Mouse (Mus musculus): ENCODE data around the gene Gm3238. TPM values are rescaled to one million over a fixed set of nuclear protein-coding genes. Genes with fewer than 3 reads are reported as not detected.
"Not testable (repeated sequence)": the region's sequence is repeated elsewhere in the genome, so short reads cannot be mapped to it uniquely, and the experiment has no call there.

Gene Gm3238
- total and polyA plus RNA-seq, 2 experiments from 2014 or later, result not detected

DNA sequence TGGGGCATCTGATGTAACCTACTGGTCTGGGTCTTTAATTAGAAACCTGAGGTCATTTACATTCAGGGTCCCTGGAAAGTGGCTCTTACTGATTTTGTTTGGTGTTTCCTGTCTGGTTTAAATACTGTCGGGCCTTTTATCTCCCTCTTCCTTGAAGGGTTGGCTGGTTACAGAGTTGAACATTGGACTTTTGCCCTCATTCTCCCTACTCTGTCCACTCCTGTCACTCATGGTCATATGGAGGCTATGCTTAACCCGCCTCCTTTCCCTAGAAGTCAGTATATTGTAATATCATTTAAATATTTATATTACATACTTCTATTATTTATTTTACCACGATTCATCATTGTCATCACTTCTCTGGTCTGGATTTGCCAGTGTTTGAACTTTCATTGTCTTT, 33.0 kb upstream of the Gm3238 start:
- Histone ChIP-seq H3K27ac (ENCODE audit: low read depth) (no peak overlapping the region), H3K9me3 (replicated peaks; ENCODE audit: control insufficient read depth, low read length) (no peaks in the 10 kb centered on the region), H3K4me1 (ENCODE audit: control insufficient read depth, insufficient read depth) (no peaks in the 10 kb centered on the region), H3K9ac (replicated peaks; ENCODE audit: low read depth, low read length) (no peak overlapping the region), H3K4me2 (ENCODE audit: low read depth, low read length) (no peak overlapping the region), H3K4me3 (ENCODE audit: low read depth, low read length) (no peak overlapping the region), H3K27me3 (ENCODE audit: control insufficient read depth, insufficient read depth, low read length) (no peaks in the 10 kb centered on the region), H3K36me3 (replicated peaks; ENCODE audit: control insufficient read depth, insufficient read depth, low read length) (no peaks in the 10 kb centered on the region)
- no peak for DNase-seq (ENCODE audit: low spot score)
- WGBS, result 57% methylated on average over 3 of the region's 3 CpGs
- ATAC-seq (ENCODE audit: insufficient read depth, low read depth), result no peak
- no peak for TF ChIP-seq EP300 (IDR thresholded peaks at IDR 0.05; ENCODE audit: low read depth)
- TF ChIP-seq CTCF (IDR thresholded peaks at IDR 0.05; ENCODE audit: low read depth), result no peak

GRCm38 (mm10) chr10:77798921-77799508, 27.9 kb upstream of the Gm3238 start, which contains the start of gene Gm19668:
Gene Gm19668 (minus strand): TSS chr10:77799133.
- no peaks in the 10 kb centered on the region for H3K9me3 ChIP-seq (replicated peaks; ENCODE audit: control insufficient read depth, low read length)
- H3K27ac ChIP-seq (ENCODE audit: low read depth), result no peak within 1 kb of the TSS
- no peaks in the 10 kb centered on the region for H3K27me3 ChIP-seq (ENCODE audit: control insufficient read depth, insufficient read depth, low read length)
- ATAC-seq (ENCODE audit: insufficient read depth, low read depth) (no peak), DNase-seq (ENCODE audit: low spot score) (no peak)
- no peak within 1 kb of the TSS for H3K4me2 ChIP-seq (ENCODE audit: low read depth, low read length)
- H3K36me3 ChIP-seq (replicated peaks; ENCODE audit: control insufficient read depth, insufficient read depth, low read length), result no peaks in the 10 kb centered on the region
- TF ChIP-seq CTCF (IDR thresholded peaks at IDR 0.05; ENCODE audit: low read depth), result no peak
- TF ChIP-seq EP300 (IDR thresholded peaks at IDR 0.05; ENCODE audit: low read depth), result no peak
- H3K4me1 ChIP-seq (ENCODE audit: control insufficient read depth, insufficient read depth), result no peaks in the 10 kb centered on the region
- 69% methylated on average over 8 of the region's 8 CpGs for WGBS
- H3K4me3 ChIP-seq (ENCODE audit: low read depth, low read length), result no peak within 1 kb of the TSS
- H3K9ac ChIP-seq (replicated peaks; ENCODE audit: low read depth, low read length), result no peak within 1 kb of the TSS

GRCm38 (mm10) chr10:77798164-77798920, 27.2 kb upstream of the Gm3238 start:
- not testable (repeated sequence) for H3K9me3 ChIP-seq (replicated peaks; ENCODE audit: control insufficient read depth, low read length); H3K27ac ChIP-seq (ENCODE audit: low read depth); H3K27me3 ChIP-seq (ENCODE audit: control insufficient read depth, insufficient read depth, low read length); H3K9ac ChIP-seq (replicated peaks; ENCODE audit: low read depth, low read length); H3K4me3 ChIP-seq (ENCODE audit: low read depth, low read length); DNase-seq (ENCODE audit: low spot score); H3K36me3 ChIP-seq (replicated peaks; ENCODE audit: control insufficient read depth, insufficient read depth, low read length); H3K4me2 ChIP-seq (ENCODE audit: low read depth, low read length); H3K4me1 ChIP-seq (ENCODE audit: control insufficient read depth, insufficient read depth)
- WGBS, result 30% methylated on average over 3 of the region's 3 CpGs
- peak; percentile 17; the same call in 1 of the 2 replicates for ATAC-seq (ENCODE audit: insufficient read depth, low read depth)

- H3K9me3 ChIP-seq (replicated peaks; ENCODE audit: control insufficient read depth, low read length), result no peaks in the 10 kb centered on the region
- H3K4me1 ChIP-seq (ENCODE audit: control insufficient read depth, insufficient read depth), result no peaks in the 10 kb centered on the region
- H3K27me3 ChIP-seq (ENCODE audit: control insufficient read depth, insufficient read depth, low read length), result no peaks in the 10 kb centered on the region
- H3K4me3 ChIP-seq (ENCODE audit: low read depth, low read length), result no peak overlapping the region
- no peak overlapping the region for H3K27ac ChIP-seq (ENCODE audit: low read depth)
- DNase-seq (ENCODE audit: low spot score) (peak; percentile 47), ATAC-seq (ENCODE audit: insufficient read depth, low read depth) (peak; percentile 39)
- H3K36me3 ChIP-seq (replicated peaks; ENCODE audit: control insufficient read depth, insufficient read depth, low read length), result no peaks in the 10 kb centered on the region
- H3K9ac ChIP-seq (replicated peaks; ENCODE audit: low read depth, low read length), result no peak overlapping the region
- no peak overlapping the region for H3K4me2 ChIP-seq (ENCODE audit: low read depth, low read length)
- TF ChIP-seq EP300 (IDR thresholded peaks at IDR 0.05; ENCODE audit: low read depth) (no peak), CTCF (IDR thresholded peaks at IDR 0.05; ENCODE audit: low read depth) (no peak)
- WGBS, result 14% methylated on average over 3 of the region's 3 CpGs
Measured at GRCm38 (mm10) chr10:77797677-77798076, 26.6 kb upstream of the Gm3238 start.

DNA sequence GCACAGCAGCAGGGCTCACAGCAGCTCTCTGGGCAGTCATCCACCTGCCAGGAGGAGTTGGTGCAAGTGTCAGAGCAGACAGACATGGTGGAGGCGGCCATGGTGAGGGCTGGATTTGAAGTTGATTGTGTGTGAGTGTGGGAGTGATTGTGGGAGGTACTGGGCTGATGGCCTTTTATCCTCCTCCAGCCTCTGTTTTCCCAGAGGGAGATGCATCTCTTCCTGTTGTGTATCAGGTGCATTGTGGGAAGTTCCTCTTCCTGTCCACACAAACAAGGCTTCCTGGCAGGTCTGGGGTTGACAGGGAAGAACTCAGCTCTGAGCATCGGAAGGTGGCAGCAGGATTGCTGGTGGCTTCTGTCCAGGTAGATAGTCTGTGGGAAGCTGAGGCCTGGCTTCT, 23.9 kb upstream of the Gm3238 start, which contains the start of gene Gm9639:
TSS of gene Gm9639 (minus strand) at position 101 of the 400 bp plus-strand sequence.
- no peak within 1 kb of the TSS for H3K9ac ChIP-seq (replicated peaks; ENCODE audit: low read depth, low read length)
- H3K27ac ChIP-seq (ENCODE audit: low read depth), result no peak within 1 kb of the TSS
- WGBS, result 63% methylated on average over 2 of the region's 2 CpGs
- no peaks in the 10 kb centered on the region for H3K9me3 ChIP-seq (replicated peaks; ENCODE audit: control insufficient read depth, low read length)
- no peak for DNase-seq (ENCODE audit: low spot score)
- no peak within 1 kb of the TSS for H3K4me3 ChIP-seq (ENCODE audit: low read depth, low read length)
- H3K36me3 ChIP-seq (replicated peaks; ENCODE audit: control insufficient read depth, insufficient read depth, low read length), result no peaks in the 10 kb centered on the region
- no peaks in the 10 kb centered on the region for H3K4me1 ChIP-seq (ENCODE audit: control insufficient read depth, insufficient read depth)
- no peaks in the 10 kb centered on the region for H3K27me3 ChIP-seq (ENCODE audit: control insufficient read depth, insufficient read depth, low read length)
- TF ChIP-seq CTCF (IDR thresholded peaks at IDR 0.05; ENCODE audit: low read depth), result no peak
- TF ChIP-seq EP300 (IDR thresholded peaks at IDR 0.05; ENCODE audit: low read depth), result no peak
- no peak for ATAC-seq (ENCODE audit: insufficient read depth, low read depth)
- H3K4me2 ChIP-seq (ENCODE audit: low read depth, low read length), result no peak within 1 kb of the TSS

All from heart, postnatal 0 days (tissue).